Mouse (Mus musculus) liver, embryonic 14.5 days (tissue): ENCODE measurements around the gene Ptgfrn. TPM values are rescaled to one million over a fixed set of nuclear protein-coding genes. Genes with fewer than 3 reads are reported as not detected.

ENCODE experiments used
- ATAC-seq: fragments of 200-750 bp; cut with Nextera tagmentation; 2 replicates; pipeline ENCODE4 v1.8.0; 2017; ENCODE audit warnings: moderate number of reproducible peaks, mild to moderate bottlenecking, moderate library complexity; ENCODE audit not compliant: insufficient read depth
- DNase-seq, 3 experiments: peaks; one replicate each; pipeline ENCODE4 v3.0.0-alpha.2; 2012 to 2013; ENCODE audit warnings: low read depth in 3 of 3, low spot score in 3 of 3
- H3K27ac ChIP-seq: fragments of 300-500 bp; sonication (generic); 2 replicates; pipeline ENCODE4 v1.5.1; 2014; ENCODE audit warnings: moderate library complexity, mild to moderate bottlenecking, control low read depth, inconsistent platforms
- H3K27me3 ChIP-seq: fragments of 300-500 bp; sonication (generic); 2 replicates; pipeline ENCODE4 v1.6.1; 2014; ENCODE audit warnings: mild to moderate bottlenecking, low read length, moderate library complexity; ENCODE audit not compliant: control insufficient read depth, insufficient read depth
- H3K36me3 ChIP-seq: fragments of 300-500 bp; sonication (generic); replicated peaks from 2 replicates; pipeline ENCODE4 v1.6.1; 2014; ENCODE audit warnings: low read depth; ENCODE audit not compliant: control insufficient read depth, insufficient read depth
- H3K4me1 ChIP-seq, 2 experiments: fragments of 200-500 bp in 1 of 2; fragments of 300-500 bp in 1 of 2; sonication (generic) in 1 of 2; replicated peaks; 2 replicates each; pipeline ENCODE4 v1.6.1; 2012 to 2014; ENCODE audit warnings: antibody characterized with exemption in 1 of 2, inconsistent platforms in 1 of 2, low read length in 1 of 2; ENCODE audit not compliant: control insufficient read depth in 2 of 2, insufficient read depth in 2 of 2
- H3K4me2 ChIP-seq: fragments of 300-500 bp; sonication (generic); 2 replicates; pipeline ENCODE4 v1.6.1; 2014; ENCODE audit warnings: low read depth, mild to moderate bottlenecking, control low read depth, moderate library complexity
- H3K4me3 ChIP-seq, 2 experiments: fragments of 200-500 bp in 1 of 2; fragments of 300-500 bp in 1 of 2; sonication (generic) in 1 of 2; 2 replicates each; pipeline ENCODE4 v1.5.1; 2012 to 2014; ENCODE audit warnings: low read depth in 2 of 2, low read length in 2 of 2, mild to moderate bottlenecking in 2 of 2, control low read depth in 1 of 2, inconsistent platforms in 1 of 2, moderate library complexity in 1 of 2; ENCODE audit not compliant: insufficient read depth in 1 of 2
- H3K9ac ChIP-seq: fragments of 300-500 bp; sonication (generic); replicated peaks from 2 replicates; pipeline ENCODE4 v1.6.1; 2014; ENCODE audit warnings: mild to moderate bottlenecking, control low read depth, moderate library complexity
- H3K9me3 ChIP-seq: fragments of 300-500 bp; sonication (generic); 2 replicates; pipeline ENCODE4 v1.6.1; 2016; ENCODE audit warnings: low read length, mixed read lengths; ENCODE audit not compliant: control insufficient read depth
- CTCF ChIP-seq: IDR thresholded peaks from 2 replicates; pipeline ENCODE4 v1.5.1; 2016; ENCODE audit warnings: antibody characterized with exemption, low read depth, control low read depth
- EP300 ChIP-seq: IDR thresholded peaks from 2 replicates; pipeline ENCODE4 v1.6.1; 2016; ENCODE audit warnings: antibody characterized with exemption, low read depth
- whole genome bisulfite sequencing: fragments of 180-500 bp; shearing (Covaris S2); extraction: QIAGEN DNeasy Blood & Tissue Kit; methylation state at CpG from one replicate; pipeline ENCODE4 v1.1.7; 2014; ENCODE audit not compliant: insufficient replicate concordance; 5-methylcytosine and 5-hydroxymethylcytosine counted together
- polyA plus RNA-seq, 2 experiments: library from polyadenylated mRNA; depleted of rRNA in 1 of 2; stranded (reverse) in 1 of 2; unstranded in 1 of 2; fragments of >200 nt; fragmentation: Nextera tagmentation in 1 of 2; extraction: Ambion mirVana in 1 of 2; gene quantifications; 2 replicates each; pipeline versions ENCODE4 v1.2.1 to v1.2.3; 2012 to 2014

Ptgfrn gene
- polyA plus RNA-seq, 2 experiments, result 0.29 to 1.2 TPM

DNA sequence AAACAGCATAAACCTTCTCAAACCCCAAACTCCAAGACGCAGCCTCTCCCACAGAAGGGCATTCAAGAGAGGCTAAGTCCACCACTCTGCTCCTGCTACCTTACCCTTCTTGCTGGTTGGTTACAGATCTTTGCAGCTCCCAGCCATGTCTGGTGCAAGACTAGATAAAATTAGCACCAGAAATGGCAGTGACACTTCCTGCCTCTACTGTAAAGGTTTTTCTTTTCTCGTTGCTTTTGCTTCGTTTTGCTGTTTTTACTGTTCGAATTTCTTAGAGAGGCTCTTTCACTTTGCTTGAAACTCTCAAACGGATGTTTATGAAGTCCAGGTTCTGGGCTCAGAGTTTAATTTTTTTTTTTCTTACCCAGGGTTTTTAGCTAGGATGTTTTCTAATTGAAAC is 89.0 kb downstream of the Ptgfrn start:
- Histone ChIP-seq H3K9ac (no peak overlapping the region), H3K27ac (no peak overlapping the region), H3K4me1 (no peaks in the 10 kb centered on the region), H3K9me3 (no peaks in the 10 kb centered on the region), H3K4me2 (no peak overlapping the region), H3K27me3 (no peaks in the 10 kb centered on the region), H3K4me3 (no peak overlapping the region), H3K36me3 (no peaks in the 10 kb centered on the region)
- TF ChIP-seq EP300, result no peak
- no peak for TF ChIP-seq CTCF
- 39% methylated on average over 5 of the region's 5 CpGs for WGBS
- DNase-seq, result no peak
- ATAC-seq, result no peak

DNA sequence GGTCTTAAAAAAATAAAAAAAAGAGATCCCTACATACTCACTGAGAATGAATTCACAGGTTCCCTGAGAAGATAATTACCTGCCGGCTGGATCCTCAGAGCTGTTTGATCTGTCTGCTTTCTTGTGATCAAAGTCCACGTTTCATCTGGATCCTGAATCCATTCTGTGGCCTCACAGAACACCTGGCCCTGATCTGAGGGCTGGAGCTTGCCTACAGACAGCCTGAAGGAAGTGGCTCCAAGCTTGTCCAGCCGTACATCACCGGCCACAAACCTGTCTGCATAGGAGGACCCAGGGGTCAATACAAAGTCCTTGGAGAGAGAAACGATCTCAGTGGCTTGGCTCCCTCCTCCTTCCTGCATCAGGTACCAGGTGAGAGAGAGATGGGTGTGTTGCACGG is 91.6 kb downstream of the Ptgfrn start:
- no peak overlapping the region for H3K27ac ChIP-seq
- DNase-seq (no peak), ATAC-seq (no peak)
- no peak overlapping the region for H3K4me2 ChIP-seq
- H3K9ac ChIP-seq, result no peak overlapping the region
- WGBS, result 64% methylated on average over 6 of the region's 6 CpGs
- H3K36me3 ChIP-seq, result no peaks in the 10 kb centered on the region
- H3K27me3 ChIP-seq, result no peaks in the 10 kb centered on the region
- H3K9me3 ChIP-seq, result no peaks in the 10 kb centered on the region
- no peak overlapping the region for H3K4me3 ChIP-seq
- H3K4me1 ChIP-seq, result no peaks in the 10 kb centered on the region
- no peak for TF ChIP-seq CTCF
- no peak for TF ChIP-seq EP300

DNA sequence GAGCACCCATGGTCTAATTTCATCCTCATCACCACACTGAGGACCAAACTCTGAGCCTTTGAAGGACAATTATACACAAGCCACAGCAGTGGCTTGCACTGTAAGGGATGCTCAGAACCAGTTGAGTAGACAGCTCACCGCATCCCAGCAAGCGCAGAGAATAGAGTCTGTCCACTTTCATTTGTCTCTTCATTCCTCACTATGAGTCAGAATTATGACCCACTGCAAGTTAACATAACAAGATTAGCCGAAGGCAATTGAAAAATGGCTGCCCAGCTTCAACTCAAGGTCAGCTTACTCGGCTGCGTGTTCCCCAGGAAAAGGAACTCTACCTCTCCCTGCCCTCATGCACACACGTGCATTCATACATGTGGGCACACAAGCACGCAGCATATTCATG is 94.0 kb downstream of the Ptgfrn start:
- Histone ChIP-seq H3K9me3 (no peaks in the 10 kb centered on the region), H3K4me1 (no peaks in the 10 kb centered on the region), H3K4me3 (no peak overlapping the region), H3K4me2 (no peak overlapping the region), H3K9ac (no peak overlapping the region), H3K27ac (no peak overlapping the region), H3K36me3 (no peaks in the 10 kb centered on the region), H3K27me3 (no peaks in the 10 kb centered on the region)
- TF ChIP-seq CTCF (no peak), EP300 (no peak)
- ATAC-seq, result no peak
- no peak for DNase-seq
- 70% methylated on average over 7 of the region's 7 CpGs for WGBS

DNA sequence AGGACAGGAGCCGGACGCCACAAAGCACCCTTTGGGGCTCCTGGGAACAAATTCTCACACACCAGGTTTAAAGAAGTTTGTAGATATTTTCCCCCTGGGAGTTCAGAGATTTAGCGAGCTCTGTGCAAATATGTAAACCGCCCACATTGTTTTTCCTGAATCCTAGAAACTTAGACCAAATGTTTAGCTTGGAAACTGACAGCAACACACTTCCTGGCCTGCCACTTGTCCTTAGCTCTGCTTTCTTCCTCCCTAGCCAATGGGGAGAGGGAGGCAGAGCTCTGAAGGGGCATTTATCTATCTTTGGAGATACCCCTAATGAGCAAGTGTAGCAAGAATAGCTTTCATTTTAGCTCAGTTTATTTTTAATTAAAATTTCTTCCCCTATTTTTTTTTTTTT is 94.8 kb downstream of the Ptgfrn start:
- H3K9me3 ChIP-seq, result no peaks in the 10 kb centered on the region
- ATAC-seq (no peak), DNase-seq (no peak)
- no peak overlapping the region for H3K9ac ChIP-seq
- no peaks in the 10 kb centered on the region; a peak in 1 of 4 replicates for H3K4me1 ChIP-seq
- H3K27ac ChIP-seq, result no peak overlapping the region
- no peak overlapping the region for H3K4me2 ChIP-seq
- no peaks in the 10 kb centered on the region for H3K27me3 ChIP-seq
- H3K36me3 ChIP-seq, result no peaks in the 10 kb centered on the region
- WGBS, result 46% methylated on average over 4 of the region's 4 CpGs
- no peak overlapping the region for H3K4me3 ChIP-seq
- TF ChIP-seq CTCF (no peak), EP300 (no peak)

DNA sequence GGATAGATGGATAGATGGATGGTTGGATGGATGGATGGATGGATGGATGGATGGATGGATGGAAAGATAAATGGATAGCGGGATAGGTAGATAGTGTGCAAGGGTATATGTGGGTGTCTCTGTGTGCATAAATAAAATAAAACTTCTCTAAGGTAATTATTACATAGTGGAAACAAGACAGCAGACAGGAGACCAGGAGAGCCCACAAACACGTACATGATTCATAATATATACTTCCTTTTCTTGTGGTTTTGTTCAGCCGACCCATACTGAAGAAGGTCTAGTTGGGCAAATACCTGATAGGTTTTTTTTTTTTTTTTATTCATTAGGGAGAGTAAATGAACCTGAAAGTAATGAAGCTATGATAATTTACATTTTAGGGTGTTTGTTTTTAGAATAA is 96.5 kb downstream of the Ptgfrn start:
- H3K27ac ChIP-seq, result no peak overlapping the region
- no peak for ATAC-seq
- no peak overlapping the region for H3K4me3 ChIP-seq
- DNase-seq, result no peak
- H3K4me2 ChIP-seq, result no peak overlapping the region
- TF ChIP-seq EP300, result no peak
- TF ChIP-seq CTCF, result no peak
- no peaks in the 10 kb centered on the region for H3K27me3 ChIP-seq
- H3K9me3 ChIP-seq, result no peaks in the 10 kb centered on the region
- WGBS, result 31% methylated on average over 3 of the region's 3 CpGs
- H3K36me3 ChIP-seq, result no peaks in the 10 kb centered on the region
- no peak overlapping the region for H3K9ac ChIP-seq
- H3K4me1 ChIP-seq, result no peaks in the 10 kb centered on the region; a peak in 1 of 4 replicates
